Mouse (Mus musculus): ENCODE measurements around the gene Plekhd1. TPM values are rescaled to one million over a fixed set of nuclear protein-coding genes. Genes with fewer than 3 reads are reported as not detected.
A peak's percentile ranks its signal among the peaks of the same experiment; 100 is the strongest.

Gene Plekhd1
- polyA plus RNA-seq, 1 experiment from 2014 or later = 0.55 TPM

GRCm38 (mm10) chr12:80706915-80707604 lies 14.7 kb downstream of the Plekhd1 start:
- no peak overlapping the region for H3K27ac ChIP-seq
- H3K9me3 ChIP-seq = no peaks in the 10 kb centered on the region
- no peaks in the 10 kb centered on the region for H3K36me3 ChIP-seq (replicated peaks)
- DNase-seq (ENCODE audit: extremely low spot score, low spot score) = no peak
- H3K27me3 ChIP-seq (ENCODE audit: poor library complexity, severe bottlenecking) = peaks cover 11% of the 10 kb centered on the region; the same call in 1 of the 2 replicates
- WGBS = 72% methylated on average over 6 of the region's 6 CpGs
- no peak overlapping the region for H3K4me3 ChIP-seq
- peaks cover 12% of the 10 kb centered on the region for H3K4me1 ChIP-seq

- H3K36me3 ChIP-seq (replicated peaks) = no peaks in the 10 kb centered on the region
- DNase-seq (ENCODE audit: extremely low spot score, low spot score) = no peak
- WGBS = 78% methylated on average over 6 of the region's 6 CpGs
Observed at GRCm38 (mm10) chr12:80715915-80716314, 23.5 kb downstream of the Plekhd1 start.

GRCm38 (mm10) chr12:80719141-80719540 lies 26.8 kb downstream of the Plekhd1 start:
- no peak for DNase-seq (ENCODE audit: extremely low spot score, low spot score)
- Histone ChIP-seq H3K36me3 (replicated peaks) (no peaks in the 10 kb centered on the region), H3K27ac (no peak overlapping the region), H3K9me3 (no peaks in the 10 kb centered on the region), H3K4me3 (no peak overlapping the region), H3K27me3 (ENCODE audit: poor library complexity, severe bottlenecking) (peaks cover 19% of the 10 kb centered on the region), H3K4me1 (peaks cover 27% of the 10 kb centered on the region)
- 73% methylated on average over 2 of the region's 2 CpGs for WGBS

More at GRCm38 (mm10) chr12:80715915-80716314, 23.5 kb downstream of the Plekhd1 start:
- Histone ChIP-seq H3K4me1 (peaks cover 29% of the 10 kb centered on the region), H3K9me3 (no peaks in the 10 kb centered on the region), H3K4me3 (no peak overlapping the region), H3K27ac (no peak overlapping the region), H3K27me3 (ENCODE audit: poor library complexity, severe bottlenecking) (peaks cover 18% of the 10 kb centered on the region; the same call in 1 of the 2 replicates)

- no peaks in the 10 kb centered on the region for H3K36me3 ChIP-seq (replicated peaks)
- H3K4me3 ChIP-seq = no peak overlapping the region
- no peak for DNase-seq (ENCODE audit: extremely low spot score, low spot score)
- peaks cover 23% of the 10 kb centered on the region for H3K4me1 ChIP-seq
- 66% methylated on average over 12 of the region's 12 CpGs for WGBS
- H3K9me3 ChIP-seq = no peaks in the 10 kb centered on the region
- peaks cover 16% of the 10 kb centered on the region for H3K27me3 ChIP-seq (ENCODE audit: poor library complexity, severe bottlenecking)
- H3K27ac ChIP-seq = no peak overlapping the region
Observed at GRCm38 (mm10) chr12:80720507-80720906, 28.1 kb downstream of the Plekhd1 start.

GRCm38 (mm10) chr12:80721458-80721857 lies 29.1 kb downstream of the Plekhd1 start:
- Histone ChIP-seq H3K36me3 (replicated peaks) (no peaks in the 10 kb centered on the region), H3K4me3 (no peak overlapping the region), H3K27me3 (ENCODE audit: poor library complexity, severe bottlenecking) (peaks cover 14% of the 10 kb centered on the region), H3K4me1 (peaks cover 23% of the 10 kb centered on the region), H3K9me3 (no peaks in the 10 kb centered on the region), H3K27ac (no peak overlapping the region)
- DNase-seq (ENCODE audit: extremely low spot score, low spot score) = no peak
- WGBS = 86% methylated on average over 15 of the region's 15 CpGs

- no peaks in the 10 kb centered on the region for H3K36me3 ChIP-seq (replicated peaks)
- peaks cover 14% of the 10 kb centered on the region for H3K4me1 ChIP-seq
- H3K27ac ChIP-seq = no peak overlapping the region
- no peak overlapping the region for H3K4me3 ChIP-seq
- DNase-seq (ENCODE audit: extremely low spot score, low spot score) = peak; percentile 81
- H3K9me3 ChIP-seq = no peaks in the 10 kb centered on the region
- H3K27me3 ChIP-seq (ENCODE audit: poor library complexity, severe bottlenecking) = peaks cover 15% of the 10 kb centered on the region; the same call in 1 of the 2 replicates
- WGBS = 36% methylated on average over 10 of the region's 10 CpGs
Observed at GRCm38 (mm10) chr12:80724853-80725559, 32.6 kb downstream of the Plekhd1 start.

GRCm38 (mm10) chr12:80728207-80728606 lies 35.8 kb downstream of the Plekhd1 start:
- Histone ChIP-seq H3K4me1 (peaks cover 10% of the 10 kb centered on the region), H3K27ac (no peak overlapping the region), H3K9me3 (no peaks in the 10 kb centered on the region), H3K36me3 (replicated peaks) (no peaks in the 10 kb centered on the region), H3K4me3 (no peak overlapping the region), H3K27me3 (ENCODE audit: poor library complexity, severe bottlenecking) (peaks cover 8% of the 10 kb centered on the region; the same call in 1 of the 2 replicates)
- DNase-seq (ENCODE audit: extremely low spot score, low spot score) = no peak
- 57% methylated on average over 1 of the region's 1 CpGs for WGBS

- Histone ChIP-seq H3K4me3 (no peak overlapping the region), H3K27me3 (ENCODE audit: poor library complexity, severe bottlenecking) (peaks cover 8% of the 10 kb centered on the region; the same call in 1 of the 2 replicates), H3K9me3 (no peaks in the 10 kb centered on the region), H3K27ac (no peak overlapping the region), H3K4me1 (peaks cover 10% of the 10 kb centered on the region), H3K36me3 (replicated peaks) (no peaks in the 10 kb centered on the region)
- no peak for DNase-seq (ENCODE audit: extremely low spot score, low spot score)
- WGBS = 61% methylated on average over 2 of the region's 2 CpGs
Observed at GRCm38 (mm10) chr12:80728814-80729213, 36.4 kb downstream of the Plekhd1 start.

- no peak for DNase-seq (ENCODE audit: extremely low spot score, low spot score)
- no peak overlapping the region for H3K4me3 ChIP-seq
- no peaks in the 10 kb centered on the region for H3K9me3 ChIP-seq
- no peaks in the 10 kb centered on the region for H3K36me3 ChIP-seq (replicated peaks)
- H3K27ac ChIP-seq = no peak overlapping the region
- H3K27me3 ChIP-seq (ENCODE audit: poor library complexity, severe bottlenecking) = peaks cover 8% of the 10 kb centered on the region; the same call in 1 of the 2 replicates
- 90% methylated on average over 12 of the region's 12 CpGs for WGBS
- peaks cover 17% of the 10 kb centered on the region for H3K4me1 ChIP-seq
Observed at GRCm38 (mm10) chr12:80729758-80730530, 37.6 kb downstream of the Plekhd1 start.

GRCm38 (mm10) chr12:80730567-80730966 lies 38.2 kb downstream of the Plekhd1 start:
- Histone ChIP-seq H3K36me3 (replicated peaks) (no peaks in the 10 kb centered on the region), H3K9me3 (no peaks in the 10 kb centered on the region), H3K27me3 (ENCODE audit: poor library complexity, severe bottlenecking) (peaks cover 8% of the 10 kb centered on the region; the same call in 1 of the 2 replicates), H3K4me3 (no peak overlapping the region), H3K4me1 (peaks cover 17% of the 10 kb centered on the region), H3K27ac (peak overlapping the region; percentile 62)
- 10% methylated on average over 9 of the region's 9 CpGs for WGBS
- DNase-seq (ENCODE audit: extremely low spot score, low spot score) = peak; percentile 82

GRCm38 (mm10) chr12:80734526-80735470 lies 42.4 kb downstream of the Plekhd1 start:
- peak overlapping the region; percentile 54 for H3K27ac ChIP-seq
- no peak overlapping the region for H3K4me3 ChIP-seq
- H3K27me3 ChIP-seq (ENCODE audit: poor library complexity, severe bottlenecking) = peaks cover 20% of the 10 kb centered on the region; the same call in 1 of the 2 replicates
- H3K9me3 ChIP-seq = no peaks in the 10 kb centered on the region
- DNase-seq (ENCODE audit: extremely low spot score, low spot score) = no peak
- WGBS = 68% methylated on average over 13 of the region's 13 CpGs
- peaks cover 38% of the 10 kb centered on the region for H3K4me1 ChIP-seq
- no peaks in the 10 kb centered on the region for H3K36me3 ChIP-seq (replicated peaks)
